Mouse (Mus musculus) forebrain, embryonic 12.5 days (tissue): ENCODE measurements around the gene Ctdspl2. TPM values are rescaled to one million over a fixed set of nuclear protein-coding genes. Genes with fewer than 3 reads are reported as not detected.

Experiments
- microRNA-seq: library from miRNA; unstranded; fragments of <30 nt; microRNA quantifications from one replicate; pipeline ENCODE4, GENCODE M21; 2017
- polyA plus RNA-seq: library from polyadenylated mRNA; unstranded; fragments of >200 nt; fragmentation: Nextera tagmentation; extraction: Ambion mirVana; gene quantifications from 2 replicates; pipeline ENCODE4 v1.2.1, GENCODE M21; 2016

Ctdspl2 gene
- polyA plus RNA-seq, 1 experiment from 2014 or later = 78.9 TPM

Small RNA genes lying within 50 kb of the gene (microRNA-seq; reads per million reads assigned to microRNA genes)
- not detected for gene Gm47314

Other genes with a start within 250 kb of the Ctdspl2 start
- gene Frmd5, start 148.9 kb upstream of the Ctdspl2 start, polyA plus RNA-seq = 30.8 and 34.3 TPM in 2 replicates
- 29.5 and 30.7 TPM in 2 replicates for gene Casc4, start 89.0 kb upstream of the Ctdspl2 start, polyA plus RNA-seq
- 0.54 and 0.56 TPM in 2 replicates for gene Mageb3, start 91 bp downstream of the Ctdspl2 start, polyA plus RNA-seq
- 13.1 and 14.4 TPM in 2 replicates for gene Eif3j1, start 72.5 kb downstream of the Ctdspl2 start, polyA plus RNA-seq
- gene Spg11, start 162.4 kb downstream of the Ctdspl2 start, polyA plus RNA-seq = 15.3 and 16.9 TPM in 2 replicates
- 80.0 and 89.6 TPM in 2 replicates for gene B2m, start 191.7 kb downstream of the Ctdspl2 start, polyA plus RNA-seq
- not detected in 2 replicates for gene Trim69, start 204.7 kb downstream of the Ctdspl2 start, polyA plus RNA-seq
- gene Patl2, start 230.2 kb downstream of the Ctdspl2 start, polyA plus RNA-seq = not detected in 2 replicates
- not detected in 2 replicates for gene Terb2, start 230.3 kb downstream of the Ctdspl2 start, polyA plus RNA-seq